Mouse (Mus musculus): Measurements from ENCODE around the gene Lingo1.

Gene Lingo1

DNA sequence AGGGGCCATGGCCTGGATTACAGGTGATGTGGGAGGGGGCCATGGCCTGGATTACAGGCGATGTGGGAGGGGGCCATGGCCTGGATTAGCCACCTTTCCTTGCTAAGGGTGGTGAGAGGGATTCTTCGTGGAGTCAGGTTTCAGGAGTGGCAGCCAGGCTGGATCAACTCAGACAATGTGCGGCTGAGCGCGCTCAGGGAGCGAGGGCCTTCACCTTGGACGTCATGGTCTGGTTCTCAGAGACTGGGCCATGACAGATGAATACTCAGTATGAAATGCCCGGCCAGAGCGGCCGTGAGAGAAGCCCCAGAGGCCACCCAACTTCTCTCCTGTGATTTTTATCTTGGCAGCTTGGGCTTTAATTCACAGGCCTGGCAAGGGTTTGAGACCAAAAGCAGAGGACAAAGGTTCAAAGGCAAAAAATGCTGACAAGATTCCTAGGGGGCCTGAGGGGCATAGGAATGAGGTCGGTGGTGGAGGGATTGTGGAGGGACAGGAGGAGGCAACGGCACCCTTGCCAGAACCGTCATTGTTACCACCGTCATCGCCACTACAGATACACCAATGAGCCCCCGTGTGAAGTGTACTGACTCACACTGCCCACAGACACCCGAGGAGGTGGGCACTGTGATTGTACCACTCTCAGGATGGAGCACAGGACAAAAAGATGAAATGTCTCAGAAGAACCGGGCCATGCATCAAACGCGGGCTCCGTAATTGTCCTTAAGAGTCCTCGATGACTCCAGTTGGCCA lies 117.2 kb downstream of the Lingo1 start:
- no peak for DNase-seq (ENCODE audit: low read depth, low spot score)

DNA sequence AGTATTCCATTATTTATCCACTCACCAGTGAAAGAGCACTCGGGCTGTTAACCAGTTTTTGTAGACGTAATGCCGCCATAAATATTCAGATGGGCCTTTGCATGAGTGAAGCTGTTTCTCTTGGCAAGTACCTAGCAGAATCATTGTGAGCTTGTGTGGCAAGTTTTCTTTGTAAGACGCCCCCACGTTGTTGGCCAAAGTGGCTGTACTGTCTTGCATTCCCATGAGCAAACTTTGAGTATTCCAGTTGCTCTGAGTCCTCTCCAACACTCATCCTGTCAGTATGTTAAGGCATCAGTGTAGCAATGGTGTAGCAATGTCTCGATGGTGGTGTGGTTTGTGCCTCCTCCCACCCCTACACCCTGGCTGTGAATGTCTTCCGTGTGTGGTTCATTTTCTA lies 120.6 kb downstream of the Lingo1 start:
- no peak for DNase-seq (ENCODE audit: low read depth, low spot score)

DNA sequence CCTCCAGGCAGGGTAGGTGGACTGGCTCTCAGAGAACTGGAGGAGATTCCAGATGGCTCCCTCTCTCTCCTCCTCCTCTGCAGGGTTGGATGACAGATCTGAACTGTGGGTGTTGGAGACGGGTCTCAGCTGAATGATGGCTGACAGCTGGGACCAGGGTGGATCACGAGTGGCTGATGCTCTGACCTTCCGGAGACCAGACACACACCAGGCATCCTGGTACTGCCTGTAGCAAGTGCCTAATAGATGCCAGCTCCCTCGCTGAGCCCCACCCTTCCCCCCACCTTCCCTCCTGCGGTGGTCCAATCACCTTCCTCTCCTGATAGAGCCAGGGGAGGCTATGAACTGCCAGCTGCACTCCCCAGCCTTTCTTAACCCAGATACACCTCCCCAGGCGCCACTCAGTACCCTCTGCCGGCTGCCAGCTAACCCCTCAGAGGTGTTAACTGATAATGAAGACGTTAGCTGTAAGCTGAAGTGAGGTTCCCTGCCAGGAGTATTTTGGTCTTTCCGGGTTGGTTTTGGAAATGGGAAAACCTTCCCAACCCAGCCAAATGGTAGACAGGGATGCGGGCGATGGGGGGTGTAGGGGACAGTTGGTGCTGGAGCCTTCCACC lies 126.6 kb downstream of the Lingo1 start:
- DNase-seq (ENCODE audit: low read depth, low spot score), result no peak

DNA sequence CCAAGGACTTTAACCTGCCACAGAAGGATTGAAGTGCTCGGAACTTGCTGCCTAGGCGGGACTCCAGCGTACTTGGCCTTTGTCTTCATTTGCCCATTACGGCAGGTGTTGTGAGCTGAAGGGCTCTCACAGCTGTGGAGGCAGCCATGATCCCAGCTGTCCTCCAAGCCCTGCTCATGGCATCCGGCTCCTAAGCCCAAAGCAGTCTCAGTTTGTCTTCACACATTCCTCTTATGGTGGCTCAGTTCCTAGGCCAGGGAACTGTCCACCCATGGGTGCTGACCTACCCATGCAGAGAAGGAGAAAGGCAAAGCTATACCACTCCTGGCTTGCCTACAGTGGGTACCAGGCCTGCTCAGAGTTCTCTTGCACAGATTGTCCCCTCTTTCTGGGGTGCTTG lies 132.1 kb downstream of the Lingo1 start:
- no peak for DNase-seq (ENCODE audit: low read depth, low spot score)

DNA sequence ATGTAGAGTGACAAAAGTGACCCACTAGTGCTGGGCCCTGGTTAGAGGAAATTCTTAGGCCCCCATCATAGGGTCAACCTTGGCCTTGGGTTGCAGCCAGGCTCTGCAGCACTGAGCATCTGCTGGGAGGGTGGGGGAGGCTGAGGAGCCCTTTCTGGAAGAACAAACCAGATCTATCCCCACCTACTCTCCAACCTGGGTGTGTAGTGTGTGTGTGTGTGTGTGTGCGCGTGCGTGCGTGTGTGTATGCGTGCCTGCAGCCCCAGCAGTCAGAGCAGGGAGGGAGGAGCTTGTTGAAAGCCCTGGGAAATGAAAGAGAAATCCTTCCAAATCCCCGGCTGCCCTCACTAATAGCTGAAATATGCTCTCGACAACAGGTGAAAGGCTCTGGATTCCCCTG lies 133.3 kb downstream of the Lingo1 start:
- DNase-seq (ENCODE audit: low read depth, low spot score), result no peak

DNA sequence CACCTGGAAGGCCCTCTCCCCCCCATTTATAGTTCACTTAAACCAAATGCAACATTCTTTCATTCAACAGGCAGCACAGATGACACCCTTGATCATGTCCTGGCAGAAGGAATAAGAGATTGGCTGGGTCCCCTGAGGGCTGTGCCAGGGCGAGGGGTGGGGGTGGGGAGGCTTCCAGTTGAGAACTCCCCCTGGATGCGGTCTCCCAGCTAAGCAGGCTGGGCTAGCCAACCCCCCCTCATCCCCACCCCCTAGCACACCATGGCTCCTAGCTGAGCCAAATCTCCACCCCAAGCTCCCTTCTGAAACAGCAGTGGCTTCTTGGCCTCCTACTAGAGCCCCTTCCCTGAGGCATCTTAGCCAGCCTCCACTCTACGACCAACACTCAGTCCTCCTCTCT lies 133.9 kb downstream of the Lingo1 start:
- no peak for DNase-seq (ENCODE audit: low read depth, low spot score)

DNA sequence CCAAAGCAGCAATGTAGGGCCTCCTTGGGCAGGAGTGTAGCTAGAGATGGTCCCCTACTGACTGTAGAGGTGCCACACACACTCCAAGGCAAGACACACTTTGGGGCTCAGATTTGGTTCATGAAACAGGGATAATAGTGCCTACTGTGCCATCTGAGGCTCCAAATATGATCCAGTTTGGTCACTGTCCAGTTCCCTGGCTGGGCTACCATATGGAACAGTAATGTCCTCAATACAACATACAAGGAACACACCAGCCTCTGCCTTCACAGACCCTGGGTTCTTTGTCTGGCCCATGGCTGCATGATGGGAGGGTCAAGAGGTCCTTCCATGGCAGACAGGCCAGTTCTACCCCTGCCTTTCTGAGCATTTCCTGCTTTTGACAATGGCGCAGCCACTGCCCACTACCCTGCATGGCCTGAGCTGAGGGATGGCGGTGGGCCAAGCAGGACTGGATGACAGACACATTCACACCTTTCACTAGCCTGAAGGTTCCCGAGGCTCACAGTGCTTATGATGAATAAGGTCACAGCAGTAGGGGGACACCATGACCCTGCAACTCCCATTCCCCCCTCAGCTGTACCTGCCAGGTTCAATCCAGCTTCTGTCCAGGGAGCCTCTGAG lies 134.9 kb downstream of the Lingo1 start:
- no peak for DNase-seq (ENCODE audit: low read depth, low spot score)

DNA sequence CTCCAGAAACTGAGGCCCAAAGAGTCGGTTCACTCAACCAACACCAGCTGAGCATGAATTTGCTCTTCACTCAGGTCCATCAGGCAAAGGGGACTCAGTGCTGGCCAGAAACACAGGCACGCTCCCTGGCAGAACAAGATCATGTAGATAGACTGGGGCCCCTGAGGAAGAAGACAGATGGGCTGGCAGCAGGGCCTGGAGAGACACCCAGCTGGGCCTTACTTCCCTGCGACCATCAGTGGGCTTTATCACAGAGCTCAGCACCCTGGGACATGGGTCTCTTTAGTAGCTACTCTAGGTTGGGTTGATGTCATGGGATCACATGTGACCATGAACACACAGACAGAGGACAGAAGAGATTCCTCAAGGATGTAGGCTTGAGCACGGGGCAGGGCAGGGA lies 137.7 kb downstream of the Lingo1 start:
- no peak for DNase-seq (ENCODE audit: low read depth, low spot score)

DNA sequence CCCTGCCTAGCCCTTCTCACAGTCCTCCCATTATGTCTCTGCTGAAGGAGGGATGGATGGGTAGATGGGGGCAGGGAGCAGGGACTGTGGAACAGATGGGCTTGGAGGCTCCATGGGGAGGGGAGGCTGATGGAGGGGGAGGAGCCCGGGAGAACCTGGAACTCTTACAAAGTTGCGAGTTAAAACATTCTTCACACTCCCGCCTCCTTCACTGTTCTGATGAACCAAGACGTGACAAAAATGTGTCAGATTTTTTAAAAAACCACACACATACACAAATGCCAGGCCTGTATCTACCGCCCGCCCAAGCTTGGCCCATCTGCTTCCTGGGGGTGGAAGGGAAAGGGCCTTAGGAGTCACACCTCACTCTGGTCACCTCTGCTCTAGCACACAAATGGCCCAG lies 138.3 kb downstream of the Lingo1 start:
- peak; percentile 95 for DNase-seq (ENCODE audit: low read depth, low spot score)

DNA sequence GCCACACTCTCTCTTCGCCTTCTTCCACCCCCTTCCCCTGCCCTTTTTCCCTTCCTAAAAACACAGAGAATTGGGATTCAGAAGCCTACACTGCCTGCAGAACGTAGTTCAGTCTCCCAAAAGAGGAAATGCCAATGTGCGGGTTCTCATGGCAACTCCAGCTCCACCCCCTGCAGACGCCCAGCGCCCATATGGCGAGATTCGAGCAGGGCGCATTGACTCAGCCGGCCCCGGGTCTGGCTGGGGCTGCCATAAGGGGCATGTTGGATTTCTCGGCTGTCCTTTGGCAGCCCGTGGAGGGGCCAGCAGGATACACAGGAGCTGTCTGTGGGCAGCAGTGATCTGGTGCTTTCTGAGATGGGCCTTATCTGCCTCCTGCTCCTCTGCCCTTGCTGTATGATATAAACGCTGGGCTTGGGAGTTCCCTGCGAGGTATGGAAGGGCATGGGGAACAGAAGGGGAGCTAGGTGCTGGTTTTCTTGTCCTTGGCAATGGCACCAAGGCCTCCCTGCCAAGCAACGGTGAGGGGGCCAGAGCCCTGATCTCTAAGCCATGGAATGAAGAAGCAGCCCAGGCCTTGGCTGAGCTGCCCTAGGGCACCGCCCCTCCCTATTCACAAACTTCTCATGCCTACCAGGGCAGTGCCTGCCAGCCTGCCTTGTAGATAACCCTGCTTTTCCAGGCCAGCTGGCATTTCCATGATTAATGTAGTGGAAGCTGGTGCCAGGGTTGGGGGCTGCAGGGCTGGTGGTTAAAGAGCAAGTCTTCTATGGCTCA lies 139.3 kb downstream of the Lingo1 start:
- DNase-seq (ENCODE audit: low read depth, low spot score), result peak; percentile 88

DNA sequence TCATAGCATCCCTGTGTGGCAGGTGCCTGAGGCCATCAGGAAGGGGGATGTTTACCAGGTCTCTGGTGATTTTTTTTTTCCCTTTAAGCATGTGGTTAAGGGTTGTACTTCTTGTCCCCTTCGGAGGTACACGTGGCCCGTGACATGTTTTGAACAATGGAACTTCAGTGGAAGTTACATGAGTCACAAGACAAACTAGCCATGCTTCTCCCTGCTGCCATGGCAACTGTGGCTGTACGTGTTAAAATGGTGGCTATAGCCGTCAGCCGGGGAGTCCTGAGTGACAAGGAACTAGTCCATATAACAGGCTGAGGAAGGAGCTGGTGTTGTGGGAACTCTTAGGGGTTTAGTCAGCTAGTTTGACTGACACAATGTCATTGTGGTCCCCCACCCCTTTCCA lies 141.1 kb downstream of the Lingo1 start:
- no peak for DNase-seq (ENCODE audit: low read depth, low spot score)

DNA sequence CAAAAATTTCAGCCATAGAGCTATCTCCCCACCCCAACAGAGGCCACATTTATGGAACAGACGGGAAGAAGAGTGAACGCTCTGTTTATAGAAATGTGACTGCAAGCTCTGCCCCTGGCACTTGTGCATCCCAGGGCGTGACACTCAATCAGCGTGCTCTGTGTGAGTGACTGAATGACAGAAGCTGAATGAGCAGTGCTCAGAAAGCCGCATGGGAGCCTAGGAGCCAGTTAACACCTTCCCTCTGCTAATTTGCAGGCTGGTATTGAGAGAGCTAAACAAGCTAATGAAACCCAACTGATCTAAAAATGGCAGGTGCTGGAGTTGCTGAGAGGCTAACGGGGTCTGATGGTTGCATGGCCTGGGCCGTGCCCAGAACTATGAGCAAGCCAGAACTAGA lies 143.7 kb downstream of the Lingo1 start:
- DNase-seq (ENCODE audit: low read depth, low spot score), result no peak

DNA sequence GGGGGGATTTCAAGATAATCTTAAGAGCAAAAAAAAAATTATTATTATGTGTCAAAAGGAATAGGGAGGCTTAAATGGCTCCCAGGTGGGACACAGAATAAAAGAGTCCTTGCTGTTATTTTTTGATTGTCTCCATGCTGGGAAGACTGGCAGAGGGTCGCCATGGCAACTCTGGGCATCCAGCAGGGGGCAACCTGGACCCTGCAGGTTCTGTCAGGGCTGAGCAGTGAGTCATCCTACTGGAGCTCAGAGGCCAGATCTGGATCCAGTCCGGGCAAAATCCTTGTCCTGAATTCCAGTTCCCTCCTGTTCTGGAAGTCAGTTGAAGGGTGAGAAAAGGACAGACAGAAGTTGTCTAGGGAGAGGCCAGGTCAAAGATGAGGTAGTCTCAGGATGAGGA lies 144.7 kb downstream of the Lingo1 start:
- no peak for DNase-seq (ENCODE audit: low read depth, low spot score)

DNA sequence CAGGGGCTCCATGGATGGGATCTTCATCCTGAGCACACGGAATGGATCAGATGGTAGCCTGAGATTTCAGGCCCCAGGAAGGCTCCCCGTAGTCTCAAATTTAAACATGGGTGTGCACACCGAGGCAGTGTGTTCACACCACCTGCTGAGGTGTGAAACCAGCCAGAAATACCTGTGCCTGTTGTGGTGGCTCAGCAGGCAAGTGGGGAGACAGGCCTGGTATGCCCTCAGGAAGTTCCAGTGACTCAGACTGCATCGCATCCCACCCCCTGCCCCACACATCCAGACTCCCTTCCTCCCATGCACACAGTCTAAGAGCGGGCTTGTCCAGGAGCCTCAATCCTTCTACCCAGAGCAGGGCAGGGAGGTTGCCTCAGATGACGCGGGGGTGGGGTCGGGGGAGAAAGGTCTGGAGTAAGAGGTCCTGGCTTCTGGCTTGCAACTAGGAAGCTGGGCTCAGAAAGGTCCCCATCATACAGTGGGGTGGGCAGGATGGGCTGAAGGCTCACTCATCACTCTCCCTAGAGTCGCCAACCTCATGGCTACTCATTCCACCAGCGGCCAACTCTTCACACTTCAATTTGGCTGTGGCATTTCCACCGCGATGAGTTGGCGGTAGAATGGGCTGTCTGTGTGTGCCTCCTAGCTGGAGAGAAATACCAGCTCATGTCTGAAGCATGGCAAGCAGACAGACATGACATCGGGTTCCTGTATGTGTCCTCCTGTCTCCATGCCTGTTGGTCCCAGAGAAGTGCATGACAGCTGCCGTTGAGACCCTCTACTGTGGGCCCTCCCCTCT lies 149.8 kb downstream of the Lingo1 start:
- DNase-seq (ENCODE audit: low read depth, low spot score), result no peak

DNA sequence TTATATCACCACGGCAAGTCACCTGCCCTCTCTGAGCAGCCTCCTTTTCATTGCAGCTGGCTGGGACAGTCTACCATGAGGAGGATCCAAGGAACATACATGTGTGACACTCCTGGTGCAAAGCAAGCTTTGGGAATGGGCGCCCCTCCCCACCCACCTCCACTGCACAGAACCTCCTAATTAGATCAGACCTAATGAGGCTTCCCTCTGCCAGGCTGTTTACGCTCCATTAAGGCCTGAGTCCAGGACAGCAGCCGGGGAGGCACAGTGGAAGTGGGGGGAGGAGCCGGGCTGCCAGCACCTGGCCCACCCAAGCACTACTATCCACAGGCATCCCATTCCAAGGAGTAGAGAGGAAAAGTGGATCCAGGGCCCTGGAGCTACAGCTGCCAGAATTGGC lies 152.8 kb downstream of the Lingo1 start:
- DNase-seq (ENCODE audit: low read depth, low spot score), result no peak

DNA sequence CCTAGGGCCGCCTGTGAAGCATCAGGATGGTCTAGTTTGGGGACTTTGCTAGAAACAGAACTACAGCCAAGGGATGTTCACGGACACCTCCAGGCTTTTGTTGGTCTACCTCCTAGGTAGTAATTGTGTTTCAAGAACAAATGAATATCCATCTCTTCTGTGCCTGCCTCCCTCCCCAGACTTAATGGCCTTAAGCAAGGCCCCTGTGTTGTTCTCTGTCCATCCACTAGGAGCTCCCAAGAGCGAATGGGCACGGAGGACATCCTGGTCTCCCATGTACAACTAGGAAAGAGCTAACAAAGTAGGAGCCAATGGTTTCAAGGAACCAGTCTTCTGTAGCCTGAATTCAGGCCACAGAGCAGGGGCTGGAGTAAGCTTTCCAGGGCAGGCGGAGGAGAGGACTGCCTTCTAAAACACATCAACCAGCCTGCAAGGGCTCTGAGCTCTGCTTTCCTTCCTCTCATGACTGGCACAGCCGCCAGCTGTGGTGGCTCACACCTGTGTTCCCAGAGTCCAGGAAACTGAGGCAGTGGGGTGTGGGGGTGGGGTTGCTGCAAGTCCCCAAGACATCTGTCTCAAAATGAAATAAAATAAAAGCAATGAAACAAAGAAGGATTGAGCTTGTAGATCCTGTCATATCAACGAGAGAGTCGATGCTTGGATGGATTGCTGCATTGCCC lies 157.9 kb downstream of the Lingo1 start:
- no peak for DNase-seq (ENCODE audit: low read depth, low spot score)

DNA sequence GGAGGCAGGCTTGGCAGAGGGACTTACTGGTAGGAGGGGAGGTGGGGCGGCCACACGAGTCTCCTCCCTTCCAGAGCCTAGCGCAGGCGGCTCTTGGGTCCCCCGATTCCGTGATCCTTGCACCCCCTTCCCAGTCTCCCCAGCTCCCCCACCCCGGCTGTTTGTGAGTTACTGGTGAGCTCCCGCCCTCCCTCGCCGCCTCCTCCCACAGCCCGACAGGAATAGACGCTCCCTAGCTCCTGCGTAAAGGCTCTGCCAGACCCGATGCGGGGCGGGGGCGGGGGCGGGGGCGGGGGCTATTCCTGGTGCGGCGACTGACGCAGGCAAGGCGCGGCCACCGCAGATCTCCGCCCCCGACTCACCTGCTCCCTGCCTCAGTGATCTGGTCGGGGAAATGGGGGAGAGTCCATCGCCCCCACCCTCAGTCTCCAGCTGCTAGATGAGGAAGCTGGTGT lies 158.8 kb downstream of the Lingo1 start:
- peak; percentile 89 for DNase-seq (ENCODE audit: low read depth, low spot score)

DNA sequence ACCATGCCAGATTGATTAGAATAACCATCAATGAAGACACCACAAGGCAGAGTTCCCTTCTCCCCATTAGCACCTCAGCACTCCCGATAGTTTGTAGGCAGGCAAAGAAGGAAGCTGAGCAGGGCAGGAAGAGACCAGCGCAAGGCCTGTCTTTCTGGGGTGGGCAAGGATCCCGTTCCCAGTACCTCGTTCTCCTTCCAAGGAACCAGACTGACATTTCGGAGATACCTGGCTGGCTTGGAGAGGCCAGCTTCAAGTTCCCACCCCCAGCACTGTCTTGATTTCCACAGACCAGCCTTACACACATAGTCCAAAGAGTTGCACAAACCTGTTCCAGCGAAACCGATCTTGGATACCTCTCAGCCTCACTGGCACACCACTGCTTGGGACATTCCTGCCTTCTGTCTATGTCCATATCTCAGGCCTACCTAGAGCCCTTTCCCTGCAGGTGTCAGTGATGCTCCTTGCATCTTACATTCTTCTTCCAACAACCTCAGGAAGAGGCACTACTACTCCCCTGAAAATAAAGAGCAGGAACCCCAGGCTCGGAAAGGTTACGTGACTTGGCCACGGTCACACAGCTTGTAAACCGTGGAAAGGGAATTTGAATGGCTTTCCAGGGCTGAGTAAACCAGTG lies 159.4 kb downstream of the Lingo1 start:
- no peak for DNase-seq (ENCODE audit: low read depth, low spot score)

DNA sequence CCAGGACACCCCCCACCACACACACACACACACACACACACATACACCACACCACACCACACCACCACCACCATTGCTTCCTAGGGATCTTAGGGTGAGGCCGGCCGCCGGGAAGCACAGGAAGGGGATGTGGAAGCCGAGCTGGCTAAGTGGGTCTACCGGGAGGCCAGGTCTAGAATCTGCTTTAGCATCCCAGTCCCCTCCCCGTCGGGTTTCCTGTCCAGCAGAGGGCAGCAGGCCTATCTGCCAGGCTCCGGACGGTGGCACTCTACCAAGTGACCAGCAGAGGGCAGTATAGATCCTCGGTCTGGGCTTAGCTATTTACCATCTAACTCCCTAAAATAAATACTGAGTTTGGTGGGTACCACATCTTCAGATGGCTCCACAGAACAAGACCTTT lies 160.1 kb downstream of the Lingo1 start:
- peak; percentile 90 for DNase-seq (ENCODE audit: low read depth, low spot score)

DNA sequence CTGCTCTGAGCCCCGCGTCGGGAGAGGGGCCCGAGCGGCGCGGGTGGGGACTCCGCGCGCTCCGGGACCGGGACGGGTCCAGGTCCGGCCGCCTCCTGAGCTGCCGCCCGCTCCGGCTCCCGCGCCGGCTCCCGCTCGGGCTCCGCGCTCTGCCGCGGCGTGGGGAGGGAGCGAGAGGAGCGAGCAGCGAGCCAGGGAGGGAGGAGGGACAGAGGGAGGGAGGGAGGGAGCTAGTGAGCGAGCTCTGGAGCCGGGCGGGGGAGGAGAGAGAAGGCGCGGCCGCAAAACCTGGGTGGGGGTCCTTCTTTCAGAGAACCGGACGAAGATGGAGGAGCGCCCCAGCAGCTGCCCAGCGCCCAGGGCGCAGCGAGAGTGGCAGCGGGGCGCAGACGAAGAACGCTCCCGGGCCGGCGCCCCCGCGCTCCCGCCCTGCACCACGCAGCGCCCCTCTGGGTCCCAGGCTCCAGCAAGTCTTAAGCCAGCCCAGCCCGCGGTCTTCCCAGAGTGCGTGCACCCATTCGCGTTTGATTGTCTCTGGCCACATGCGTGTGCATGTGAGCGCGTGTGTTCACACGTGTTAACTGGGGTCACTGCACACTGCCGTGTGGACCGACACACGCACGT lies 160.7 kb downstream of the Lingo1 start:
- DNase-seq (ENCODE audit: low read depth, low spot score), result no peak

All from telencephalon, adult 2 months (tissue).